Mouse (Mus musculus): ENCODE data around the gene Lamb2. TPM values are rescaled to one million over a fixed set of nuclear protein-coding genes. Genes with fewer than 3 reads are reported as not detected.

The Lamb2 gene
- polyA plus RNA-seq, 1 experiment from 2014 or later = 37.9 TPM

Other genes with a start within 250 kb of the Lamb2 start
- 62.7 and 67.9 TPM in 2 replicates for gene Dag1, start 215.8 kb upstream of the Lamb2 start, polyA plus RNA-seq (2016; fragmentation: Nextera tagmentation; extraction: Ambion mirVana)
- 65.0 and 69.8 TPM in 2 replicates for gene Nicn1, start 189.3 kb upstream of the Lamb2 start, polyA plus RNA-seq (2016; fragmentation: Nextera tagmentation; extraction: Ambion mirVana)
- 17.7 and 22.4 TPM in 2 replicates for gene Amt, start 182.9 kb upstream of the Lamb2 start, polyA plus RNA-seq (2016; fragmentation: Nextera tagmentation; extraction: Ambion mirVana)
- gene Rhoa, start 173.6 kb upstream of the Lamb2 start, polyA plus RNA-seq (2016; fragmentation: Nextera tagmentation; extraction: Ambion mirVana) = 331 and 341 TPM in 2 replicates
- 30.5 and 30.7 TPM in 2 replicates for gene Tcta, start 173.6 kb upstream of the Lamb2 start, polyA plus RNA-seq (2016; fragmentation: Nextera tagmentation; extraction: Ambion mirVana)
- 574 and 659 TPM in 2 replicates for gene Gpx1, start 140.8 kb upstream of the Lamb2 start, polyA plus RNA-seq (2016; fragmentation: Nextera tagmentation; extraction: Ambion mirVana)
- gene Usp4, start 131.9 kb upstream of the Lamb2 start, polyA plus RNA-seq (2016; fragmentation: Nextera tagmentation; extraction: Ambion mirVana) = 137 and 144 TPM in 2 replicates
- gene 1700102P08Rik, start 86.9 kb upstream of the Lamb2 start, polyA plus RNA-seq (2016; fragmentation: Nextera tagmentation; extraction: Ambion mirVana) = 1.8 and 1.9 TPM in 2 replicates
- 1.1 and 1.4 TPM in 2 replicates for gene Ccdc36, start 51.3 kb upstream of the Lamb2 start, polyA plus RNA-seq (2016; fragmentation: Nextera tagmentation; extraction: Ambion mirVana)
- gene BC048562, start 43.3 kb upstream of the Lamb2 start, polyA plus RNA-seq (2016; fragmentation: Nextera tagmentation; extraction: Ambion mirVana) = not detected in 2 replicates
- 44.1 and 49.0 TPM in 2 replicates for gene Ccdc71, start 19.2 kb upstream of the Lamb2 start, polyA plus RNA-seq (2016; fragmentation: Nextera tagmentation; extraction: Ambion mirVana)
- 67.6 and 70.0 TPM in 2 replicates for gene Klhdc8b, start 18.2 kb upstream of the Lamb2 start, polyA plus RNA-seq (2016; fragmentation: Nextera tagmentation; extraction: Ambion mirVana)
- 101 and 103 TPM in 2 replicates for gene Usp19, start 10.9 kb downstream of the Lamb2 start, polyA plus RNA-seq (2016; fragmentation: Nextera tagmentation; extraction: Ambion mirVana)
- gene Qars, start 28.0 kb downstream of the Lamb2 start, polyA plus RNA-seq (2016; fragmentation: Nextera tagmentation; extraction: Ambion mirVana) = 85.7 and 91.4 TPM in 2 replicates
- 170 and 171 TPM in 2 replicates for gene Qrich1, start 37.1 kb downstream of the Lamb2 start, polyA plus RNA-seq (2016; fragmentation: Nextera tagmentation; extraction: Ambion mirVana)
- 149 and 159 TPM in 2 replicates for gene Impdh2, start 80.5 kb downstream of the Lamb2 start, polyA plus RNA-seq (2016; fragmentation: Nextera tagmentation; extraction: Ambion mirVana)
- 54.5 and 58.3 TPM in 2 replicates for gene Ndufaf3, start 87.7 kb downstream of the Lamb2 start, polyA plus RNA-seq (2016; fragmentation: Nextera tagmentation; extraction: Ambion mirVana)
- 225 and 235 TPM in 2 replicates for gene Dalrd3, start 90.2 kb downstream of the Lamb2 start, polyA plus RNA-seq (2016; fragmentation: Nextera tagmentation; extraction: Ambion mirVana)
- gene Wdr6, start 99.0 kb downstream of the Lamb2 start, polyA plus RNA-seq (2016; fragmentation: Nextera tagmentation; extraction: Ambion mirVana) = 254 and 285 TPM in 2 replicates
- gene P4htm, start 117.9 kb downstream of the Lamb2 start, polyA plus RNA-seq (2016; fragmentation: Nextera tagmentation; extraction: Ambion mirVana) = 16.2 and 18.4 TPM in 2 replicates
- 56.4 and 57.9 TPM in 2 replicates for gene Arih2, start 169.7 kb downstream of the Lamb2 start, polyA plus RNA-seq (2016; fragmentation: Nextera tagmentation; extraction: Ambion mirVana)
- gene Slc25a20, start 182.4 kb downstream of the Lamb2 start, polyA plus RNA-seq (2016; fragmentation: Nextera tagmentation; extraction: Ambion mirVana) = 35.4 and 37.0 TPM in 2 replicates
- 55.8 and 56.9 TPM in 2 replicates for gene Prkar2a, start 209.6 kb downstream of the Lamb2 start, polyA plus RNA-seq (2016; fragmentation: Nextera tagmentation; extraction: Ambion mirVana)